Mouse (Mus musculus) forebrain, embryonic 11.5 days (tissue): ENCODE measurements at regions not wholly inside any gene's neighbourhood (a gene's known extent, or its start where the extent isn't known, plus 50 kb on each side); places are given as distances from the start of the nearest gene placed in this dataset.
"Not testable (repeated sequence)": the region's sequence is repeated elsewhere in the genome, so short reads cannot be mapped to it uniquely, and the experiment has no call there.

Experiments used
- ATAC-seq: fragments of 200-750 bp; cut with Nextera tagmentation; replicated peaks from 2 replicates; pipeline ENCODE4 v1.8.0; 2017; ENCODE audit warnings: moderate TSS enrichment; ENCODE audit not compliant: low FRiP score
- DNase-seq: peaks from one replicate; pipeline ENCODE4 v3.0.0-alpha.2; 2017; ENCODE audit warnings: low spot score
- H3K27ac ChIP-seq: fragments of 300-500 bp; sonication (generic); 2 replicates; pipeline ENCODE4 v1.5.1; 2014; ENCODE audit warnings: low read depth, low read length
- H3K27me3 ChIP-seq: fragments of 300-500 bp; sonication (generic); 2 replicates; pipeline ENCODE4 v1.6.1; 2014; ENCODE audit warnings: mild to moderate bottlenecking, low read length, mixed read lengths; ENCODE audit not compliant: control insufficient read depth, insufficient read depth
- H3K36me3 ChIP-seq: fragments of 300-500 bp; sonication (generic); 2 replicates; pipeline ENCODE4 v1.6.1; 2014; ENCODE audit warnings: mild to moderate bottlenecking, low read length, moderate library complexity, mixed read lengths; ENCODE audit not compliant: control insufficient read depth, insufficient read depth
- H3K4me1 ChIP-seq: fragments of 300-500 bp; sonication (generic); replicated peaks from 2 replicates; pipeline ENCODE4 v1.6.1; 2014; ENCODE audit warnings: low read length, mixed read lengths; ENCODE audit not compliant: control insufficient read depth, insufficient read depth
- H3K4me2 ChIP-seq: fragments of 300-500 bp; sonication (generic); 2 replicates; pipeline ENCODE4 v1.6.1; 2014; ENCODE audit warnings: low read depth, mild to moderate bottlenecking, low read length, moderate library complexity, mixed read lengths; ENCODE audit not compliant: severe bottlenecking
- H3K4me3 ChIP-seq: fragments of 300-500 bp; sonication (generic); 2 replicates; pipeline ENCODE4 v1.5.1; 2014; ENCODE audit warnings: low read depth, low read length
- H3K9ac ChIP-seq: fragments of 300-500 bp; sonication (generic); 2 replicates; pipeline ENCODE4 v1.6.1; 2014; ENCODE audit warnings: low read length
- H3K9me3 ChIP-seq: fragments of 300-500 bp; sonication (generic); 2 replicates; pipeline ENCODE4 v1.6.1; 2016; ENCODE audit warnings: low read length, mixed read lengths; ENCODE audit not compliant: control insufficient read depth
- WGBS: fragments of 180-500 bp; shearing (Covaris S2); extraction: QIAGEN DNeasy Blood & Tissue Kit; methylation state at CpG from one replicate; pipeline ENCODE4 v1.1.7; 2014; 5-methylcytosine and 5-hydroxymethylcytosine counted together

DNA sequence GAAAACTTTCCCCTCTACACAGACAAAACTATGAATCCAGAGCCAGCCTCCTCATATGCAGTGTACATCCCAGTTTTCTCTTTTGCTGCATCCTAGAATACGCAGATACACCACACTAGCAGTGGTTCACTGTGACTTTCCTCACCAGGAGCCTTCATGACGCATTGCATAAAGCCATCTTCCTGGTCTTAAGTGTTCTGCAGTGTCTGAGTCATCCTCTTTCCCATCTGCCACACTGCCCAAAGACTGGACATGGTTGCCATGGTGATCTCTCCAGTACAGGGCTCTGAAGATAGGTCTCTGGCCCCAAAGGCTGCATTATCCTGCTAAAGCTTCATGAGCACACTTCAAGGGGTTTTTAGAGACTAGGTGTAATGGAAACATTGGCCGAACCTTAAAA is 65.8 kb downstream of the 1700018G05Rik start:
- H3K4me3 ChIP-seq, H3K4me2 ChIP-seq, H3K9ac ChIP-seq, H3K9me3 ChIP-seq, H3K36me3 ChIP-seq, H3K27ac ChIP-seq, DNase-seq, H3K4me1 ChIP-seq, ATAC-seq, H3K27me3 ChIP-seq: not testable (repeated sequence)
- WGBS: 91% methylated on average over 1 of the region's 3 CpGs
